Mouse (Mus musculus): ENCODE measurements around the gene Klhl5.
A peak's percentile ranks its signal among the peaks of the same experiment; 100 is the strongest.

Klhl5 gene

DNA sequence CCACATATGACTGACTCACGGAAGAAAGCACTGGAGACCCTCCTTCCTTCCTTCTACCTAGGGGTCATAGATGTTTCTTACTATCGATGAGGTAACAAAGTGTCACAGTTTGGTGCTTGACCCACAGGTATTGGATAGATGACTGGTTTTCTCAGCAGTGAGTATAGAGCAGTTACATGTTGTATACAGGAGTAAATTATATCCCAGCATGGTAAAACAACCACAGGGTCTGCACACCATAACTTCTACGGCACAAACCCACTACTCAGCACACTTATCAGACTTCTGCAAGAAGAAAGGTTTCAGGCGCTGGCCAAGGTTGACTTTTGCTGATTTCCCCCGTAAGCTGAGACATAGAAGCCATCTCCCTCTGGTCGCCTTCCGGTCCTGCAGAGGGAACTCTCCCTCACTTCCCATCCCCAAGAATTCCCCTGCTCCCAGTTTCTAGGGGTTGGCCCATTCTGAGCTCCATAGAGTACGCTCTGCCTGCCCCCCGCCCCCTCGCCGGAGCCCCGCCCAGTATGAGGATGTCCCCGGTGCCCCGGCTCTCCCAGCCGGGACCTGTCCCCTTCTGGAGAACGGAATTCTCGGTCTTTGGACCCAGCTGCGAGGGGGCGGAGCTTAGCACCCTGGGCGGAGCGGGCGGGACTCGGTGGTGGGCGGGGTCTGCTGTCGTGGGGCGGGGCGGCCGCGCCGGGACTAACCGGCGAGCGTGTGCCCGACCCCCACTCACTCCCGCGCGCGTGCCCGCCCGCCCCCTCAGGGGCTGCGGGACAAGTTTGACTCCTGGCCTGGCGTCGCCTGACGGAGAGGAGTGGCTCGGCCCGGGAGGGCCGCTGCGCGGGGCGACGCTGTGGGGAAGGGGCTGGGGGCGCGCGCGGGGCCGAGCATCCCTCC is at the start of gene Klhl5:
Gene Klhl5 (plus strand): TSS at position 664 of the 897 bp plus-strand sequence.
- DNase-seq (ENCODE audit: low spot score), result peak; percentile 92

DNA sequence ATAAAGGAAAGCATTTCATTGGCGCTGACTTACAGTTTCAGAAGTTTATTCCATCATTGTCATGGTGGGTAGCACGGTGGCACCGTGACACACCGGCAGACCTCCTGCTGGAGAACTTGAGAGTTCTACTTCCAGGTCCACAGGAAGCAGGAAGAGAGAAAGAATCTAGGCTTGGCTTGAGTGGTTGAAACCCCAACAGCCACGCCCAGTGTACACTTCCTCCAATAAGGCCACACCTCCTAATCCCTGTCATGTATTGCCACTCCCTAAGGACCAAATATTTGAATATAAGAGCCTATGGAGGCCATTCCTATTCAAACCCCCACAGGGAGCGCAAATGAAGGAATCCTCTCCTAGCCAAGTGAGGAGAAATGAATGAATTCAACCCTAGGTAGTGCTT is 49.7 kb upstream of the Klhl5 start:
- no peak for DNase-seq (ENCODE audit: low spot score)

DNA sequence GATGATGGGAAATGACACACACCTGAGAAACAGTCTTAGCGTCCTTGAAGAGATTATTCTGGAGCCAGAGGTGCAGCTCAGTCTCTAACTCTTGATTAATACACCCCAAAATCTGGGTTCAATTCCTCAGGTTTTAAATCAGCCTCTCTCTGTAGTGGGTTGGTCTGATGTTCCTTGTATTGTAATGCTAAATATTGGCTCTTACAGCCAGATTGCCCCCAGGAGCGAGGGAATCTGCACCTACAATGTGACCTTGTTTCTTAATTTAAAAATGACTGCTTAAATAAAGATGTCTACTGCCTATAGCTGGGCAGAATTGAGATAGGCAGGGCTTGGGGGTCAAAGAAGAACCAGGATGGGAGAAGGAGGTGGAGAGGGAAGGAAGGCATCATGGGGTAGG is 47.5 kb upstream of the Klhl5 start:
- DNase-seq (ENCODE audit: low spot score), result no peak

DNA sequence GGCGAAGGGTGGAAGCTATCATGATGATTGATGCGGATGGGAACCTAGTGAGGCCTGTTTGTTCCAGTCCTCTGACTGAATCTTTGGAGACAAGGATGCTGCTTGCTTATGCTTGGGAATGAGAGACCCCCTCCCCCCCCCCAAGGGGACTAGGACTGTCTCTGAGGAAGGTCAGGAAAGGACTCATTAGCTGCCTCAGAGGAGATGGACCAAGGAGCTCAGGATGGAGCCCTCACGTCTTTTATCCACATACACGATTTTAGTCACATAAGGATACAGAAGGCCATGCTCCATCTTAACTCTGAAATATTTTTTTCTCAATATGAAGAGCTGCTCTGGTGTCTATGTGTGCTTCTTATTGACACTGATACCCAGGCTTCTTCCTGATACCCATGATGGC is 45.1 kb upstream of the Klhl5 start:
- no peak for DNase-seq (ENCODE audit: low spot score)

DNA sequence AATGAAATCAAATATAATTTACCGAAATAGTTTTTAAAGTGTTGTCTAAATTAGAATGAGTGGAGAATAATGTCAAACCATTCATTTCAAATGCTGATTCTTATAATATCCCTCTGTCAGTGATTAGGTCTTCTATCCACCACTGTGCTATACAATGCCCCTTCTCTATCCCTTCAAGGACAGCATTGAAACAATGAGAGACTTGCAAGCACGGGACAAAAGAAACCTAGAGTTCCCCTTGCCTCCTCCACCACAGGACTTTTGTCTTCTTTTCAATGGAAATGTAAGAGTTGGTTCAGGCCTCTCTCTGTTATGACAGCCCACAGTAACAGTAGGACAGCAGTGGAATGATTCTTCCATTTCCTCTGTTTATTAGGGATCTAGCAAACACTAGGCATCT is 44.1 kb upstream of the Klhl5 start:
- DNase-seq (ENCODE audit: low spot score), result no peak

- no peak for DNase-seq (ENCODE audit: low spot score)
Observed at GRCm38 (mm10) chr5:65068166-65068565, 39.2 kb upstream of the Klhl5 start.

DNA sequence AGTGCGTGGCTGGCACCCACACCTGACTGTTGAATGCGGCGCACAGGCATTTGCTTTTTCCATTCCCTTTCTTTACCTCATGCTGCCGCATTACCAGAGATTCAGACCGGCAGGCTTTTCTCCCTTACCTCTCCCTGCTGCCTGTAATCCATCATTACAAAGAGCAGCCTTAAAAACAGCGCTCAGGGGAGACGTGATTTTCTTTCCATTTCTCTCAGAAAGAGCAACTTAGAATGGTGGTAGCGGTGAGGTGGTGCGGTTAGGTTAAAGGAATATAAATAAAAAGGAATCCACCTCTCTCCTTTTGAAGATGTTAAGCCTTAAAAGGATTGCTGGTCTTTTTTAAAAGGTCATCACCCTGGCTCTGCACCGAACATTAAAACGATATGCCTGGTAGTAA is 37.5 kb upstream of the Klhl5 start:
- no peak for DNase-seq (ENCODE audit: low spot score)

DNA sequence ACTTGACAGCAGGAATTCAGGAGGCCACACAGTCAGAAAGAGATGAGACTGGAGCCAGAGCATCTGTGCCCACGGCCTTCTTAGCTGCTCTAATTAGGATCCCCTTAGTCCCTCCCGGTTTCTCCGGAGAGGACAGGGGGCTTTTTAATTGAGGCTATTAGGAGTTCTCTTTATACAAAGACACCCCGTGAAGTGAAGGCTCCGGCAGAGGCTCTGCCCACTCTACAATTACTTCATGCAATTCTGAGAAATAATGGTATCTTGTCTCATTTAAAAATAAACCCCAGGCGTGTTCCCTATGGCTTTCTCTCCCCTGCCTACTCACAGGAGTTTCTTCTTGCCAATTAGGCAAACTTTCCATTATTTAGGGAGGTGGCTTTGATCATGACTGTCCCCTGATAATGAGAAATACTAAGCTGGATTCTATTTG is 35.6 kb upstream of the Klhl5 start:
- no peak for DNase-seq (ENCODE audit: low spot score)

DNA sequence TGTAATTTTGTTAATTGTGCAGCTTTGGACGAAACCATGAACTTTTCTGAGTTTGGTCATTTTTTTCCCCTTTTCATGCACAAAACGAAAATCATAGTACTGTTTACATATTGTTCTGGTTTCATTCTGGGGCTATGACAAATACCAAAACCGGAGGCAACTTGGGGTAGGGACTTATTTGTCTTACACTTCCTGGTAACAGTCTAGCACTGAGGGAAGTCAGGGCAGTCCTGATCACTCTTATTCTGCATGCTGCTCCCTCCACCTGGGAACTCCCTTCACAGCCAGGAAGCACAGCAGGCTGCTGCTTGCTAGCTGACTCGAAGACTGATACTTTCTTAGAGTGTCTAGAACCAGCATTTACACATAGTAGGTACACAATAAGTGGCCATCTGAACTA is 34.1 kb upstream of the Klhl5 start:
- no peak for DNase-seq (ENCODE audit: low spot score)

DNA sequence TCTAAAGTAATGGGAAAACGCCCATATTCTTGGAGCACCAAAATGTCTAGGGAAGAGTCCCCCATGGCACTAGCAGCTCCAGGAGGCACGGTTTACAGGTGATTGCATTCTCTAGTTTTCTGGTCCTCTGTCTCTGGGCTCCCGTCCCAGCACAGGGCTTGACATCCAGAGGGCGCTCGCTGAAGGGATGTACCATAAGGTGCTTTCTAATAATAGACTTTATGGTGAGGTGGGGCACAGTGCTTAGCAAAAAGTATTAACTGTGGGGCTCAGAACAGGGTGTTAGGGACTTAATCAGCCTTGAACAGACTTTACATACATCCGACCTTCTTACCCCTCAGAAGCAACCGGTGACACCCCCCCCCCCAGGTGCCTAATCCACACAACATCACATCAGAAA is 32.6 kb upstream of the Klhl5 start:
- no peak for DNase-seq (ENCODE audit: low spot score)

DNA sequence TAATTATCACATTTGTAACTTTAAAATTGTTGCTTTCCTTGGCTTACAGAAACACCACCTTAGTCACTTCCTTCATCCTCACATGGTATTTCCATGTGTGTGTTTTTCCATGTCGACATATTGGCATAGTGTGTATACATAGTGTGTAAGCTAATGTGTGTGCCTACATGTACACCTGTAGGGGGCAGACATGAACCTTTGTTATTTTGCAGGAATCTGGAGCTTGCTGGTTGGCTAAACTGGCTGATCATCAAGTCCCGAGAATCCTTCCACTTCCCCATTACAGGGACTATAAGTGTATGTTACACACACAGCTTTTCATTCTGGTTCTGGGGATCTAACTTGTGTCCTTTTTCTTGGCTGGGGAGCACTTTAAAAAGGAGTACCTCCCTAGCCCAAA is 31.3 kb upstream of the Klhl5 start:
- no peak for DNase-seq (ENCODE audit: low spot score)

DNA sequence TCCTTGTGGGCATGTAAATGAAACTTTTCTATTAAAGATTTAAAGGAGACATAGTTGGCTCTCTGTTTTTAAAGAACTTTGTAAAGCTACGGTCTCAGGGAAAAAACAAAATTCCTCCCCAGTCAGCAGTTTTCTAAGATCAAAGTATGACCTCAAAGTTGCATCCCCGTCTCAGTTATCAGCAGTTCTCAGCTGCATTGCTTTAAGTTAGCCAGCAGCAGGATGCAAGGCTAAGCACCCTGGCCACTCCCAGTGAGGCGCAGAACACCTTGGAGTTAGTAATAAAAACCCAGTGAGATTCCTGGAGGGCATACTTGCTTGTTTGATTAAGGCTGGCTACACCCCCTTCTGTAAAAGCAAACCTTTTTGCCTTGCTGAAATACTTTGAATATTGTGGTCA is 30.6 kb upstream of the Klhl5 start:
- DNase-seq (ENCODE audit: low spot score), result no peak

- no peak for DNase-seq (ENCODE audit: low spot score)
Observed at GRCm38 (mm10) chr5:65078081-65078480, 29.3 kb upstream of the Klhl5 start.

- DNase-seq (ENCODE audit: low spot score), result no peak
Observed at GRCm38 (mm10) chr5:65079881-65080280, 27.5 kb upstream of the Klhl5 start.

GRCm38 (mm10) chr5:65081836-65082235 is 25.5 kb upstream of the Klhl5 start:
- DNase-seq (ENCODE audit: low spot score), result no peak

DNA sequence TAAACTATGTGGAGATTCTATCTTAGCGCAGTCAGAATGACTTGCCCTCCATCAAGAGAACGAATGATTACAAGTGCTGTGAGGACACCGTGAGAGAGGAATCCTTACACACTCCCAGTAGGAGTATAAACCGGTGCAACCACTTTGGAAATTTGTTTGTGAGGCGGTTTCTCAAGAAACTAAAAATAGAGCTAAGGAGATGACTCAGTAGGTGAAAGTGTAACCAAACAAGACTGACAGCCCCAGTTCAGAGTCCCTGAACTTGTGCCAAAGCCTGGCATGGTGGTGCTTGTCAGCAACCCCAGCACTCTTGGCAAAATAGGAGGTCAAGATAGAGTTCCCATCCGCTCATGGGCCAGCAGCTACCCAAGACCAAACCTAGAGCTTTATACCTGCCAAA is 20.8 kb upstream of the Klhl5 start:
- DNase-seq (ENCODE audit: low spot score), result peak; percentile 29

- no peak for DNase-seq (ENCODE audit: low spot score)
Observed at GRCm38 (mm10) chr5:65089707-65090106, 17.6 kb upstream of the Klhl5 start.

DNA sequence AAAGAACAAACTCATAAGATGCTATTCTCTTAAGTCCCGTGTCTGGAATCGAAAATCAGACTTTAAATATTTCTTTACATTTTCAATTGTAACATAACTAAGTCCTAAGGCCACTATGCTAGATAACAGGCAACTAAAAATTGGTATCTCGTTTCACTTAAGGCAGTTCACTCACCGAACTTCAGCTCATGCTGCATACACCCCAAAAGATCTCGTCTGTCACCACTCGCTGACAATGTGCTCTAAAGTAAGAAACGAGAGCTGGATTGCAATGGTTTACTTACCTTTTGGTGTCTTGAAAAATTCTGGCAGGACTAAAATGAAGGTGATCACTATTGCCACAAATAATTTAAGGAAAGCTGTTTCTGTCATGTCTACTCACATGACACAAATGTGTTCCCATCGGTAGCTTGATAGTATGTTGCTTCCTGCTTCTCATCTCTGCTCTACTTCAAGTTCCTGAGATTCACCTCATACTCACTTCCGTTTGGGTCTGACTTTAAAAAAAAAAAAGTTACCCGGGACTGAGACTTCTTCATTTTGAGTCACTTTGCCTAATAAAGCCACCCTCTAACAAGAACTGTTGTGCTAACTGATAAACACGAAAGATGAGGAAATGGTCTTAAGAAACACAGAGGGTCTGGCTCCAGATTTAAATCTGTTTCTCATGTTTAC is 16.0 kb upstream of the Klhl5 start:
- no peak for DNase-seq (ENCODE audit: low spot score)

- DNase-seq (ENCODE audit: low spot score), result no peak
Observed at GRCm38 (mm10) chr5:65091921-65092320, 15.4 kb upstream of the Klhl5 start, which contains the start of gene Tmem156. Gene Tmem156, minus strand, starts transcription at chr5:65092132.

- no peak for DNase-seq (ENCODE audit: low spot score)
Observed at GRCm38 (mm10) chr5:65093769-65094168, 13.6 kb upstream of the Klhl5 start.

- no peak for DNase-seq (ENCODE audit: low spot score)
Observed at GRCm38 (mm10) chr5:65094902-65095545, 12.3 kb upstream of the Klhl5 start.

DNA sequence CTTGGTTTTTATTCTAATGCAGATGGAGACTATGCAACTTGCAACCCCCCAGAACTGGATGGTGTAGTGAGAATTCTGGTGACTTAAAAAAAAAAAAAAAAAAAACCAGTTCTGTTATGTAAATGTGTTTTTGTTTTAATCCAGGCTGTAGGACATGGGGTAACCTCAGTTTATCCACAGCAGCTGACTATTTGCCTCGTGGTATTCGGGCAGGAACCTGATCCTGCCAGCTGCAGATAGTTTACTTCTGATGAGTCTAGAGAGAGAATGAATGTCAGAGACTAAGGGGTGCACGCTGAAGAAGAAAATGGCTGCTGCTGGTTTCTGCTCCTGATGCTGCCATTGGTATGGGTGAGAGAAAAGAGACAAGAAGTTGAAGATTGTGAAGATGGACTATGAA is 11.3 kb upstream of the Klhl5 start:
- no peak for DNase-seq (ENCODE audit: low spot score)

- no peak for DNase-seq (ENCODE audit: low spot score)
Observed at GRCm38 (mm10) chr5:65096805-65097204, 10.5 kb upstream of the Klhl5 start.

Data from ovary, postnatal 36 days (tissue).